Mouse (Mus musculus): ENCODE data around the gene Klrb1a. TPM values are rescaled to one million over a fixed set of nuclear protein-coding genes. Genes with fewer than 3 reads are reported as not detected.

Gene Klrb1a
- polyA plus RNA-seq, 1 experiment from 2014 or later, result not detected

DNA sequence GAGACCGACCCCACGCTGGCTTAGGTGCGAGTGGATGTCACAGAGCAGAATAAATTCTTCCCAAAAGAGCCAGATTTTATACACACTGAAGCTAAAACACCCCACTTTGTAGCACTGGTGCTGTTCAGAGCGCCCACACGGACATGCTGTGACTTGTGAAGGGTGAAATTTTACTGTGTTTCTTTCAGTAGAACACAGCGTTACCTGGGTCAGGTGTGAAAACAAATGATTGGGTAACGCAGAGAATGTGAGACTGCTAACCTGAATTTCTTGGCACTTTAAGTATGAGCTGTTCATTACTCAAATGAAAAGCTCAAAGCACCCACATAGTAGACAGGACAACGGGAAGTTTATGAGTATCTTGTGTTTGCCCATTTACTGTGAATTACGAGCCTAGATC lies 46.0 kb downstream of the Klrb1a start:
- Histone ChIP-seq H3K4me2 (ENCODE audit: low read depth, low read length) (no peak overlapping the region), H3K27me3 (ENCODE audit: control insufficient read depth, insufficient read depth, low read length) (no peaks in the 10 kb centered on the region), H3K9me3 (replicated peaks; ENCODE audit: control insufficient read depth, low read length) (no peaks in the 10 kb centered on the region), H3K27ac (replicated peaks; ENCODE audit: low read depth, low read length) (no peak overlapping the region), H3K9ac (replicated peaks; ENCODE audit: low read length) (no peak overlapping the region), H3K4me3 (ENCODE audit: low read depth, low read length) (no peak overlapping the region), H3K36me3 (replicated peaks; ENCODE audit: control insufficient read depth, insufficient read depth, low read depth, low read length) (no peaks in the 10 kb centered on the region), H3K4me1 (ENCODE audit: control insufficient read depth, insufficient read depth, low read length) (no peaks in the 10 kb centered on the region)
- 79% methylated on average over 9 of the region's 9 CpGs for WGBS
- no peak for ATAC-seq (replicated peaks; ENCODE audit: insufficient number of reproducible peaks, low FRiP score, low TSS enrichment, low read depth)
- DNase-seq (ENCODE audit: low spot score), result no peak

DNA sequence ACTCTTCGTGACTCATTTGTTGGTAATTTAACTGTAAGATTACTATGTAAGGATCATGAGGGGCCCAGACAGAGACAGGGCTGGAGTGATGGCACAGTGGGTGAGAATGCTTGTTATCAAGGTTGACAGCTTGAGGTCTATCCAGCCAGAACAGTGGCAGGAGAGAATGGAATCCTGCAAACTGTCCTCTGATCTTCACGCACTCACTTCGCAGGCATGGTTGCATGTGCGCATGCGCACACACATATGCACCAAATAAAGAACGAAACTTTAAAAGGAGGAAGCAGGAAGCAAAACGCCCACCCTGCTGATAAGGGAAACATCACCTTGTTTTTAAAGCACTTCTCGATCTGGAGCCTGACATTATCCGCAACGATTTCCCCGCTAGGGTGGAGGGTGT lies 56.7 kb downstream of the Klrb1a start:
- Histone ChIP-seq H3K4me3 (ENCODE audit: low read depth, low read length) (no peak overlapping the region), H3K4me2 (ENCODE audit: low read depth, low read length) (no peak overlapping the region), H3K9ac (replicated peaks; ENCODE audit: low read length) (no peak overlapping the region), H3K4me1 (ENCODE audit: control insufficient read depth, insufficient read depth, low read length) (no peaks in the 10 kb centered on the region), H3K9me3 (replicated peaks; ENCODE audit: control insufficient read depth, low read length) (no peaks in the 10 kb centered on the region), H3K27me3 (ENCODE audit: control insufficient read depth, insufficient read depth, low read length) (no peaks in the 10 kb centered on the region), H3K36me3 (replicated peaks; ENCODE audit: control insufficient read depth, insufficient read depth, low read depth, low read length) (no peaks in the 10 kb centered on the region), H3K27ac (replicated peaks; ENCODE audit: low read depth, low read length) (no peak overlapping the region)
- no peak for DNase-seq (ENCODE audit: low spot score)
- whole genome bisulfite sequencing, result 94% methylated on average over 11 of the region's 11 CpGs
- no peak for ATAC-seq (replicated peaks; ENCODE audit: insufficient number of reproducible peaks, low FRiP score, low TSS enrichment, low read depth)

Other genes starting within 250 kb of the Klrb1a start
- gene Tex52, start 248.1 kb downstream of the Klrb1a start, polyA plus RNA-seq (2014; fragmentation: Nextera tagmentation; extraction: Ambion mirVana), result 0.31 and 0.36 TPM in 2 replicates
- not detected in 2 replicates for gene Gm44596, start 248.0 kb downstream of the Klrb1a start, polyA plus RNA-seq (2014; fragmentation: Nextera tagmentation; extraction: Ambion mirVana)
- 1.6 and 2.0 TPM in 2 replicates for gene Nrip2, start 224.2 kb downstream of the Klrb1a start, polyA plus RNA-seq (2014; fragmentation: Nextera tagmentation; extraction: Ambion mirVana)
- 26.9 and 28.1 TPM in 2 replicates for gene Itfg2, start 198.6 kb downstream of the Klrb1a start, polyA plus RNA-seq (2014; fragmentation: Nextera tagmentation; extraction: Ambion mirVana)
- 612 and 615 TPM in 2 replicates for gene Fkbp4, start 184.9 kb downstream of the Klrb1a start, polyA plus RNA-seq (2014; fragmentation: Nextera tagmentation; extraction: Ambion mirVana)
- gene Pzp, start 96.8 kb downstream of the Klrb1a start, polyA plus RNA-seq (2014; fragmentation: Nextera tagmentation; extraction: Ambion mirVana), result not detected in 2 replicates
- not detected in 2 replicates for gene A2ml1, start 41.9 kb downstream of the Klrb1a start, polyA plus RNA-seq (2014; fragmentation: Nextera tagmentation; extraction: Ambion mirVana)
- not detected in 2 replicates for gene Clec2h, start 38.9 kb upstream of the Klrb1a start, polyA plus RNA-seq (2014; fragmentation: Nextera tagmentation; extraction: Ambion mirVana)
- not detected in 2 replicates for gene Klrb1, start 99.5 kb upstream of the Klrb1a start, polyA plus RNA-seq (2014; fragmentation: Nextera tagmentation; extraction: Ambion mirVana)
- 0.17 TPM in 1 of 2 replicates, not detected in the other for gene Klrb1c, start 165.7 kb upstream of the Klrb1a start, polyA plus RNA-seq (2014; fragmentation: Nextera tagmentation; extraction: Ambion mirVana)
- not detected in 2 replicates for gene Gm44511, start 202.8 kb upstream of the Klrb1a start, polyA plus RNA-seq (2014; fragmentation: Nextera tagmentation; extraction: Ambion mirVana)
- not detected in 2 replicates for gene Klrb1b, start 202.8 kb upstream of the Klrb1a start, polyA plus RNA-seq (2014; fragmentation: Nextera tagmentation; extraction: Ambion mirVana)